Mouse (Mus musculus) Muller cell, postnatal 12 days (primary cell): Measurements from ENCODE around the gene Cdyl.

ENCODE experiments used
- DNase-seq: peaks from one replicate; pipeline ENCODE4 v3.0.0-alpha.2; 2015; ENCODE audit errors: inconsistent ontology term

The Cdyl gene

GRCm38 (mm10) chr13:35659406-35659985, at the start of gene Cdyl:
Gene Cdyl, plus strand, starts transcription at chr13:35659833.
- no peak for DNase-seq

GRCm38 (mm10) chr13:35610718-35611117, 48.9 kb upstream of the Cdyl start:
- no peak for DNase-seq

- no peak for DNase-seq
Observed at GRCm38 (mm10) chr13:35612506-35612905, 47.1 kb upstream of the Cdyl start.

GRCm38 (mm10) chr13:35614832-35615479, 44.7 kb upstream of the Cdyl start:
- no peak for DNase-seq

GRCm38 (mm10) chr13:35616524-35617099, 43.0 kb upstream of the Cdyl start:
- no peak for DNase-seq

- no peak for DNase-seq
Observed at GRCm38 (mm10) chr13:35619356-35619755, 40.3 kb upstream of the Cdyl start.

- DNase-seq, result no peak
Observed at GRCm38 (mm10) chr13:35620756-35621155, 38.9 kb upstream of the Cdyl start.

- DNase-seq, result no peak
Observed at GRCm38 (mm10) chr13:35624831-35625230, 34.8 kb upstream of the Cdyl start.

GRCm38 (mm10) chr13:35625556-35625955, 34.1 kb upstream of the Cdyl start:
- DNase-seq, result no peak

- no peak for DNase-seq
Observed at GRCm38 (mm10) chr13:35627319-35627718, 32.3 kb upstream of the Cdyl start.

- no peak for DNase-seq
Observed at GRCm38 (mm10) chr13:35647132-35647823, 12.4 kb upstream of the Cdyl start.

GRCm38 (mm10) chr13:35650284-35650872, 9.3 kb upstream of the Cdyl start:
- DNase-seq, result no peak

- DNase-seq, result no peak
Observed at GRCm38 (mm10) chr13:35652851-35653250, 6.8 kb upstream of the Cdyl start.

GRCm38 (mm10) chr13:35656853-35657252, 2.8 kb upstream of the Cdyl start:
- DNase-seq, result no peak

- DNase-seq, result no peak
Observed at GRCm38 (mm10) chr13:35665456-35665855, 5.8 kb downstream of the Cdyl start.

GRCm38 (mm10) chr13:35669910-35670469, 10.4 kb downstream of the Cdyl start:
- DNase-seq, result no peak

- DNase-seq, result no peak
Observed at GRCm38 (mm10) chr13:35670875-35671274, 11.2 kb downstream of the Cdyl start.

- DNase-seq, result no peak
Observed at GRCm38 (mm10) chr13:35676921-35677320, 17.3 kb downstream of the Cdyl start.

- DNase-seq, result no peak
Observed at GRCm38 (mm10) chr13:35677433-35678051, 17.9 kb downstream of the Cdyl start.

- DNase-seq, result no peak
Observed at GRCm38 (mm10) chr13:35678691-35679090, 19.1 kb downstream of the Cdyl start.

GRCm38 (mm10) chr13:35681361-35681760, 21.7 kb downstream of the Cdyl start:
- DNase-seq, result no peak

- DNase-seq, result no peak
Observed at GRCm38 (mm10) chr13:35686273-35686672, 26.6 kb downstream of the Cdyl start.
